Mouse (Mus musculus) E14TG2a.4 (cell line): Measurements from ENCODE around the gene Ppp1r16b.

Source experiments
- CTCF ChIP-seq: conservative IDR thresholded peaks from 2 replicates; pipeline ENCODE4 v1.5.1; 2014; ENCODE audit warnings: low read length
- NANOG ChIP-seq: IDR thresholded peaks from 2 replicates; pipeline ENCODE4 v1.6.1; 2014; ENCODE audit warnings: borderline replicate concordance, low read length, mixed read lengths

- no peak for TF ChIP-seq CTCF
- TF ChIP-seq NANOG, result no peak
Measured at GRCm38 (mm10) chr2:158682344-158683037, 17.3 kb downstream of the Ppp1r16b start.
